Comparison of ENCODE assay signal across 9 mouse cellular contexts in genomic region chr10:112059702-112060582, GRCm38 (mm10). TPM values are rescaled to one million over a fixed set of nuclear protein-coding genes. Genes with fewer than 3 reads are reported as not detected.
A peak's percentile ranks its signal among the peaks of the same experiment; 100 is the strongest.
DNase-seq lines count a peak whose midpoint lies in the region; ATAC-seq and TF ChIP-seq lines count a peak whose summit lies in the region.
"Had no signal": no experiment of that assay in that cellular context is flagged by ENCODE, and none has a peak within 500 bp of the region (broad histone marks: within the 10 kb centered on the region; RNA-seq: fewer than 3 reads in every experiment).

Gene Glipr1l1 (plus strand): TSS chr10:112060189.

- TF ChIP-seq POLR2A in cortical plate, adult 2 months (IDR thresholded peaks at IDR 0.05; ENCODE audit: extremely low read depth, insufficient read depth, low read length) = no peak

- H3K36me3 ChIP-seq in liver, postnatal 0 days (replicated peaks; ENCODE audit: insufficient read depth, low read length) = no peaks in the 10 kb centered on the region
- no peaks in the 10 kb centered on the region for H3K36me3 ChIP-seq in neural tube, embryonic 14.5 days (ENCODE audit: control insufficient read depth, insufficient read depth, low read length)

- H3K9me3 ChIP-seq in liver, postnatal 0 days (ENCODE audit: low read length) = no peaks in the 10 kb centered on the region
- no peaks in the 10 kb centered on the region for H3K9me3 ChIP-seq in neural tube, embryonic 14.5 days (ENCODE audit: control insufficient read depth, low read length)

- H3K4me1 ChIP-seq in cortical plate, adult 2 months (ENCODE audit: control insufficient read depth, insufficient read depth, low read length) = no peaks in the 10 kb centered on the region
- no peaks in the 10 kb centered on the region for H3K4me1 ChIP-seq in liver, postnatal 0 days (ENCODE audit: insufficient read depth)
- H3K4me1 ChIP-seq in neural tube, embryonic 14.5 days (ENCODE audit: control insufficient read depth, insufficient read depth, low read length) = no peaks in the 10 kb centered on the region

- intact Hi-C loops in heart, postnatal 10 days (cut with DNase I) = loop anchor here (5.0 kb wide), 1 partner anchor 102 kb away; the partner anchor contains the start of genes Caps2 and Glipr1l3

- no peak within 1 kb of the TSS for H3K4me2 ChIP-seq in liver, postnatal 0 days (ENCODE audit: low read depth, low read length)
- H3K4me2 ChIP-seq in neural tube, embryonic 14.5 days (ENCODE audit: low read depth, low read length) = peak within 1 kb of the TSS; percentile 9; the same call in 1 of the 2 replicates

- peak; percentile 43 for ATAC-seq in CD4-positive, CD25-positive, alpha-beta regulatory T cell, adult 4 months
- ATAC-seq in liver, postnatal 0 days = no peak
- ATAC-seq in neural tube, embryonic 14.5 days (ENCODE audit: low read depth) = peak; percentile 100

- WGBS in liver, postnatal 0 days (ENCODE audit: insufficient replicate concordance) = 57% methylated on average over 14 of the region's 14 CpGs
- 22% methylated on average over 14 of the region's 14 CpGs for WGBS in neural tube, embryonic 14.5 days

- peak; percentile 81 for DNase-seq in ZHBTc4 (ENCODE audit: low read depth, low spot score)
- DNase-seq in heart, postnatal 10 days = peak; percentile 26 to 31
- peak; percentile 77 to 83 for DNase-seq in kidney, postnatal 4 days
- DNase-seq in liver, postnatal 0 days = peak; percentile 28
- DNase-seq in T-cell, adult 2 months (ENCODE audit: low spot score) = no peak

- TF ChIP-seq CTCF in cortical plate, adult 2 months (IDR thresholded peaks at IDR 0.05; ENCODE audit: extremely low read depth, insufficient read depth, low read length) = peak; percentile 79
- TF ChIP-seq CTCF in liver, postnatal 0 days (IDR thresholded peaks at IDR 0.05; ENCODE audit: low read depth) = peak; percentile 56

- H3K4me3 ChIP-seq in cortical plate, adult 2 months (ENCODE audit: insufficient read depth, low read length) = no peak within 1 kb of the TSS
- H3K4me3 ChIP-seq in liver, postnatal 0 days (ENCODE audit: low read depth, low read length) = no peak within 1 kb of the TSS
- no peak within 1 kb of the TSS for H3K4me3 ChIP-seq in neural tube, embryonic 14.5 days (ENCODE audit: low read depth, low read length)

- no peak for TF ChIP-seq EP300 in liver, postnatal 0 days (IDR thresholded peaks at IDR 0.05; ENCODE audit: low read depth)

- no peaks in the 10 kb centered on the region for H3K27me3 ChIP-seq in liver, postnatal 0 days (ENCODE audit: insufficient read depth, low read length)
- no peaks in the 10 kb centered on the region for H3K27me3 ChIP-seq in neural tube, embryonic 14.5 days (ENCODE audit: control insufficient read depth, insufficient read depth, low read length)

- no peak within 1 kb of the TSS for H3K9ac ChIP-seq in liver, postnatal 0 days (replicated peaks)
- H3K9ac ChIP-seq in neural tube, embryonic 14.5 days (replicated peaks; ENCODE audit: low read depth, low read length) = no peak within 1 kb of the TSS

- H3K27ac ChIP-seq in cortical plate, adult 2 months (ENCODE audit: insufficient read depth, low read length) = no peak within 1 kb of the TSS
- H3K27ac ChIP-seq in liver, postnatal 0 days (ENCODE audit: low read depth) = no peak within 1 kb of the TSS
- H3K27ac ChIP-seq in neural tube, embryonic 14.5 days (ENCODE audit: low read depth, low read length) = no peak within 1 kb of the TSS

RNA-seq across cellular contexts. Expression of gene Glipr1l1, which starts in this region (rescaled TPM):
- not detected for polyA plus RNA-seq in CD4-positive, CD25-positive, alpha-beta regulatory T cell, adult 4 months (2017; shearing (Covaris generic))
- polyA plus RNA-seq in cortical plate, adult 2 months (2012; rRNA removed) = 0.13 TPM in 1 of 2 replicates, not detected in the other
- total RNA-seq in heart, postnatal 10 days (2021) = not detected
- not detected in 2 replicates for polyA plus RNA-seq in liver, postnatal 0 days (2015; fragmentation: Nextera tagmentation; extraction: Ambion mirVana)
- not detected in 2 replicates for polyA plus RNA-seq in neural tube, embryonic 14.5 days (2014; fragmentation: Nextera tagmentation; extraction: Ambion mirVana)
- polyA plus RNA-seq: intestine, embryonic 14.5 days had no signal

Comparison
In these comparisons a context has a peak if more than half of its experiments do, and no peak if none do; other contexts are left out.
1. Peak in ATAC-seq in CD4-positive, CD25-positive, alpha-beta regulatory T cell, adult 4 months; RNA of the gene not detected or under 1 TPM.
2. Peak in DNase-seq in heart, postnatal 10 days; RNA of the gene not detected or under 1 TPM.
3. Peak in DNase-seq in liver, postnatal 0 days; RNA of the gene not detected or under 1 TPM.
4. Peak in ATAC-seq and H3K4me2 ChIP-seq in neural tube, embryonic 14.5 days; RNA of the gene not detected or under 1 TPM.